Mouse (Mus musculus): ENCODE measurements around the gene Ctdspl. TPM values are rescaled to one million over a fixed set of nuclear protein-coding genes. Genes with fewer than 3 reads are reported as not detected.
A peak's percentile ranks its signal among the peaks of the same experiment; 100 is the strongest.

Gene Ctdspl
- polyA plus RNA-seq, 1 experiment from 2014 or later, result 13.6 TPM

DNA sequence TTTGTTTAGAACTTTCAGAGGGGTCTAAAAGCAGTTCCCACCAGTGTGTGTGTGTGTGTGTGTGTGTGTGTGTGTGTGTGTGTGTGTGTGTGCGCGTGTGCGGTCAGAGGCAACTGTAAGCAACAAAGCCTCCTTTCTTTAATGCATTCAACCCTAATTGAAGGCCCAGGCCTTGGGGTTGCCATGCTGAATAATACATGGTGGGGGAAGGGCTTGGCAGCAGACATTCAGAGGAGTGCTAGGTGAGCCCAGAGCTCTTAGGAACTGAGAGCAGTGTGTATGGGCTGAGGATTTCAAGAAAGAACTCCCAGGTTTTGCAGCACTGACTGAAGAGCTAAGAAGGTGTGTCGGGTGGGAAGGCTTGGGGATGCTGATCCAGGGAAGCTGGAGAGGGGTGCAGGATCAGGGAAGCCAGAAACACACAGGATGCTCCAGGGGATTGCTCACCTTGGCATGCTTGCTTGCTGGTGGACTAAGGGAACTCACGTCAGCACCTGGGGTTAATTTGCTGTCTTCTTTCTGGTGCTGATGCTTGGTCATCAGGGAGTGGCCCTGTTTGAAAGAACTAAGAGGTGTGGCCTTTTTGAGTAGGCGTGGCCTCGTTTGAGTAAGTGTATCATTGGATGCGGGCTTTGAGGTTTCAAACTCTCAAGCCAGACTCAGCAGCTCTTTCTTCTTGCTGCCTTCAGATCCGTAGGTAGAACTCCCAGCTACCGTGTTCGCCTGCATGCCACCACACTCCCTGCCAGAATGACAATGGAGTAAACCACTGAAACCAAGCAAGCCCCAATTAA lies 62.7 kb downstream of the Ctdspl start:
- no peak for DNase-seq (ENCODE audit: low spot score)
- Histone ChIP-seq H3K27ac (replicated peaks; ENCODE audit: low read depth, low read length) (0 out of 2 replicates have a peak overlapping the region, but pooled peaks have one; percentile 39), H3K27me3 (ENCODE audit: control insufficient read depth, insufficient read depth, low read length) (no peaks in the 10 kb centered on the region), H3K4me3 (ENCODE audit: low read depth, low read length) (no peak overlapping the region), H3K4me2 (ENCODE audit: low read depth, severe bottlenecking) (no peak overlapping the region), H3K4me1 (ENCODE audit: control insufficient read depth, insufficient read depth, low read length) (peaks cover 34% of the 10 kb centered on the region), H3K36me3 (ENCODE audit: control insufficient read depth, insufficient read depth, low read length) (no peaks in the 10 kb centered on the region), H3K9ac (ENCODE audit: low read length) (no peak overlapping the region), H3K9me3 (ENCODE audit: control insufficient read depth, low read length) (no peaks in the 10 kb centered on the region)
- WGBS, result 85% methylated on average over 11 of the region's 11 CpGs
- ATAC-seq (ENCODE audit: insufficient number of reproducible peaks, low FRiP score, low TSS enrichment, low read depth), result no peak

DNA sequence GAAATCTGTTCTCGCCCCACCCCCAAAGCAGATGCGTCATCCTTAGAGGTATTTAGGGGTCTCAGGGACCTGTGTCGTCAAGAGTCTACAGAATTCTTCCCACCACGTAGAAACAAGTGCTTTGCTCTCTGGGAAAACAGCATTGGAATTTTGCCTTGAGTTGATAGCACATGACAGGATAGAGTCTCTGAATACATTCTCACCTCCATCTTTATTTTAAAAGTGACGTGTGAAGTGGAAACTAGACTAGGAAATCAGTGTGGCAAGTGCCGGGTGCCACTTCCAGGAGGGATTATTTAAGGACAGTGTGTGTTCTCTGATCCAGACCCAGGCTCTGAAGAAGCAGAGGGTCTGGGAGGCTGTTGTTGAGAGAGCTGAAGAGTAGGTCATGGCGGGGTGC lies 64.2 kb downstream of the Ctdspl start:
- Histone ChIP-seq H3K9me3 (ENCODE audit: control insufficient read depth, low read length) (no peaks in the 10 kb centered on the region), H3K9ac (ENCODE audit: low read length) (no peak overlapping the region), H3K4me3 (ENCODE audit: low read depth, low read length) (no peak overlapping the region), H3K36me3 (ENCODE audit: control insufficient read depth, insufficient read depth, low read length) (no peaks in the 10 kb centered on the region), H3K27me3 (ENCODE audit: control insufficient read depth, insufficient read depth, low read length) (no peaks in the 10 kb centered on the region), H3K4me1 (ENCODE audit: control insufficient read depth, insufficient read depth, low read length) (peaks cover 24% of the 10 kb centered on the region), H3K27ac (replicated peaks; ENCODE audit: low read depth, low read length) (no peak overlapping the region), H3K4me2 (ENCODE audit: low read depth, severe bottlenecking) (no peak overlapping the region)
- WGBS, result 86% methylated on average over 7 of the region's 7 CpGs
- DNase-seq (ENCODE audit: low spot score) (no peak), ATAC-seq (ENCODE audit: insufficient number of reproducible peaks, low FRiP score, low TSS enrichment, low read depth) (no peak)

DNA sequence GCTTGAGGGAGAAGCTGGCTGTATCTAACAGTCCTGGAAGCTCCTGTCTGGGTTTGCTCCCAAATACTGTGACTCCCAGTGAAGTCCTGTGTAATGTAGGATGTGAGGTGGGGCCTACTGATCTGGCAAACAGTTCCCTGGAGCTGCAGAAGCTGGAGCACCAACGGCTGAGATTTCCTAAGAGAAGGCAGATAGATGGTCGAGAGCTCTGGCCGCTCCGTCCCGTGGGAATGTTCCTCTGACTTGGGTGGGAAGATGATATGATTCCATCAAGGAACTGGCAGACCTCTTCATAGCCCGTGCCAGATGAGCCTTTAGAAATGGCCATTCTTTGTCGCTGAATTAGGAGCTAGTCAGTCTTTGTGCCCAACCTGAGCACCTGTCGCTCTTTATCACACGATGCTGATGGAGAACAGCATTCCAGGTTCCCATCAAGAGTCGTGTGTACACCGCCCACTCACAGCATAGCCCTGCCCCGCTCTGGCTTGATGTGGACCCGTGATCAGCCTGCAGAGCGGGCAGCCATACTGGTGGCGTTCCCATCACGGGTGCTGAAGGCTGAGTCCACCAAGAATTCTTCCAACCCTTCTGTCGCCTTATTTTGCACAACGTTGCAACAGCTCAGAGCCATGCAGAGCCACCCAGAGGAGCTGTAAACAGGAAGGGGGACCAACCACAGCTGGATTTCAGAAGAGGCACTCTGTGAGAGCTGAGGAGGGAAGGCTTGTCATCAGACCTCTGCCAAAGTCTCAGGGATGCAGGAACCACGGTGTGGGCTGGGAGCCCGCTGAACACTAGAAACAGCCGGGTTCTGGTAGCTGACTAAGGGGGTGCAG lies 65.7 kb downstream of the Ctdspl start:
- DNase-seq (ENCODE audit: low spot score), result no peak
- no peak for ATAC-seq (ENCODE audit: insufficient number of reproducible peaks, low FRiP score, low TSS enrichment, low read depth)
- Histone ChIP-seq H3K4me2 (ENCODE audit: low read depth, severe bottlenecking) (no peak overlapping the region), H3K36me3 (ENCODE audit: control insufficient read depth, insufficient read depth, low read length) (no peaks in the 10 kb centered on the region), H3K9ac (ENCODE audit: low read length) (no peak overlapping the region), H3K4me1 (ENCODE audit: control insufficient read depth, insufficient read depth, low read length) (peaks cover 18% of the 10 kb centered on the region), H3K9me3 (ENCODE audit: control insufficient read depth, low read length) (no peaks in the 10 kb centered on the region), H3K27me3 (ENCODE audit: control insufficient read depth, insufficient read depth, low read length) (no peaks in the 10 kb centered on the region), H3K4me3 (ENCODE audit: low read depth, low read length) (no peak overlapping the region), H3K27ac (replicated peaks; ENCODE audit: low read depth, low read length) (no peak overlapping the region)
- 89% methylated on average over 21 of the region's 21 CpGs for WGBS

DNA sequence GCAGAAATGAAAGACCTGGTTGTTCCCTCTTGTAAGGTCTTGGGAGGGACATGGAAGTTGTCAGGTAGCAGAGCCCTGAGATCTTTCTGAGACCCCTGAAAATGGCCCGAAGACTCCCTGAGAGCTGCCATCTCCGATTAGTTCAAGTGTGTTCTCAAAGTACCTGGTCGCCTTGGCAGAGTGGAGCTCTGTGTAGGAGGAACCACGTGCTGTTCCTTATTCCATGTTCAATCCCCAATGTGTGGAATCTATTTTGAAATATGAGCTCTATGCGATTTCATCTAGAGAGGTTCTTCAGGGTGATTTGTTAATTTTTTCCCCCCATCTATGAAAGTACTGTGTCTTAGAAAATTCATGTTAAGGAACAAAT lies 66.3 kb downstream of the Ctdspl start:
- Histone ChIP-seq H3K27me3 (ENCODE audit: control insufficient read depth, insufficient read depth, low read length) (no peaks in the 10 kb centered on the region), H3K9ac (ENCODE audit: low read length) (no peak overlapping the region), H3K36me3 (ENCODE audit: control insufficient read depth, insufficient read depth, low read length) (no peaks in the 10 kb centered on the region), H3K27ac (replicated peaks; ENCODE audit: low read depth, low read length) (no peak overlapping the region), H3K4me1 (ENCODE audit: control insufficient read depth, insufficient read depth, low read length) (peaks cover 15% of the 10 kb centered on the region; the same call in 1 of the 2 replicates), H3K9me3 (ENCODE audit: control insufficient read depth, low read length) (no peaks in the 10 kb centered on the region), H3K4me3 (ENCODE audit: low read depth, low read length) (no peak overlapping the region), H3K4me2 (ENCODE audit: low read depth, severe bottlenecking) (no peak overlapping the region)
- DNase-seq (ENCODE audit: low spot score) (no peak), ATAC-seq (ENCODE audit: insufficient number of reproducible peaks, low FRiP score, low TSS enrichment, low read depth) (no peak)
- WGBS, result 87% methylated on average over 5 of the region's 5 CpGs

DNA sequence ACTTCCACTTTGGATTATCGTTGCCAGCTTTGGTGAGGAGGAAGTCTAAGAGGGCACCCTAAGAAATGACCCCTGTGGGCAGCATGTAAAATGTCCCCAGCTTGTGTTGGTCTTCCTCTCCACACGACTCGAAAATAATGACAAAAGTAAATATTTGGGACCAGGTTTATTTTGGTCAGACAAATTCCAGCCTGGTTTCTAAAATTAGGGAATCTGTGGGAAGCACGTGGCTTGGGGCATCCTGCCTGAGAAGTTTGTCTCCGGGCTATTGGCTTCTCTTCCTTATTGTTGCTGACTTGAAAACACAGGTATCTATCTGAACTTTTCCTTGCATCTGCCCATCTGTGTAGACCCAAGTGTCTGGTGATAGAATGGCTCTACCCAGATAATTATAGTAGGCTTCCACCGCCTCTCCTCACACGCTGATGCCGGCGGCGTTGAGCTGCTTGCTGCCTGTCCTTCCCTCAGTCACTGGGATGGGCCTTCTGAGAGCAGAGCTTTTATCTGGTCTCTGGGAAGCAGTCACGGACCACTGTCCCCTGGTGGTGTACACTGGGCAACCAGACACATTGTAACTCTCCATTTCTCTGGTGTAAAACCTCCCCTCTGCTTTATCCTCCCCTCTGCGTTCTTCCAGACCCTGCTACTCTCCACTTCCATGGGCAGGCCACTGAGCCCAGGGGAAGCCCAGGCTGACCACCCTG lies 68.4 kb downstream of the Ctdspl start:
- H3K4me1 ChIP-seq (ENCODE audit: control insufficient read depth, insufficient read depth, low read length), result 0 out of 2 replicates have a peak, but pooled peaks cover 6% of the 10 kb centered on the region
- ATAC-seq (ENCODE audit: insufficient number of reproducible peaks, low FRiP score, low TSS enrichment, low read depth), result no peak
- no peak overlapping the region for H3K4me2 ChIP-seq (ENCODE audit: low read depth, severe bottlenecking)
- H3K9me3 ChIP-seq (ENCODE audit: control insufficient read depth, low read length), result no peaks in the 10 kb centered on the region
- no peak overlapping the region for H3K4me3 ChIP-seq (ENCODE audit: low read depth, low read length)
- 83% methylated on average over 12 of the region's 12 CpGs for WGBS
- H3K9ac ChIP-seq (ENCODE audit: low read length), result no peak overlapping the region
- no peaks in the 10 kb centered on the region for H3K36me3 ChIP-seq (ENCODE audit: control insufficient read depth, insufficient read depth, low read length)
- H3K27ac ChIP-seq (replicated peaks; ENCODE audit: low read depth, low read length), result no peak overlapping the region
- no peak for DNase-seq (ENCODE audit: low spot score)
- H3K27me3 ChIP-seq (ENCODE audit: control insufficient read depth, insufficient read depth, low read length), result no peaks in the 10 kb centered on the region

DNA sequence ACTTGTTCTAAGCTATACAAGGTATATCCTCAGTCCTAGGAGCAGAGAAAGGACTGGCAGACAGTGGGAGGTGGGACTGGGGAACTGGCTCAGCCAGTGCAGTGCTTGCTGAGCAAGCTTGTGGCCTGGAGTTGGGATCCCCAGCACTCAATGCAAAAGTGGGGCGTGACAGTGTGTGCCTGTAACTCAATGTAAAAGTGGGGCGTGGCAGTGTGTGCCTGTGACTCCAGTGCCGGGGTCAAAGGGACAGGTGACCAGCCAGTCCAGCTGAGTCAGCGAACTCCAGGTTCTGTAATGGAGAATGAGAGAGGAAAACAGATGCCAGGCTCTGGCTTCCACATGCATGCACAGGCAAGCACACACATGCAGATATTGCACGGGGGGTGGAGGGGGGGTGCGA lies 69.3 kb downstream of the Ctdspl start:
- 0 out of 2 replicates have a peak, but pooled peaks cover 6% of the 10 kb centered on the region for H3K4me1 ChIP-seq (ENCODE audit: control insufficient read depth, insufficient read depth, low read length)
- DNase-seq (ENCODE audit: low spot score) (no peak), ATAC-seq (ENCODE audit: insufficient number of reproducible peaks, low FRiP score, low TSS enrichment, low read depth) (no peak)
- no peak overlapping the region for H3K9ac ChIP-seq (ENCODE audit: low read length)
- no peak overlapping the region for H3K4me3 ChIP-seq (ENCODE audit: low read depth, low read length)
- no peaks in the 10 kb centered on the region for H3K27me3 ChIP-seq (ENCODE audit: control insufficient read depth, insufficient read depth, low read length)
- H3K27ac ChIP-seq (replicated peaks; ENCODE audit: low read depth, low read length), result no peak overlapping the region
- H3K4me2 ChIP-seq (ENCODE audit: low read depth, severe bottlenecking), result no peak overlapping the region
- no peaks in the 10 kb centered on the region for H3K36me3 ChIP-seq (ENCODE audit: control insufficient read depth, insufficient read depth, low read length)
- WGBS, result 75% methylated on average over 6 of the region's 6 CpGs
- H3K9me3 ChIP-seq (ENCODE audit: control insufficient read depth, low read length), result no peaks in the 10 kb centered on the region

DNA sequence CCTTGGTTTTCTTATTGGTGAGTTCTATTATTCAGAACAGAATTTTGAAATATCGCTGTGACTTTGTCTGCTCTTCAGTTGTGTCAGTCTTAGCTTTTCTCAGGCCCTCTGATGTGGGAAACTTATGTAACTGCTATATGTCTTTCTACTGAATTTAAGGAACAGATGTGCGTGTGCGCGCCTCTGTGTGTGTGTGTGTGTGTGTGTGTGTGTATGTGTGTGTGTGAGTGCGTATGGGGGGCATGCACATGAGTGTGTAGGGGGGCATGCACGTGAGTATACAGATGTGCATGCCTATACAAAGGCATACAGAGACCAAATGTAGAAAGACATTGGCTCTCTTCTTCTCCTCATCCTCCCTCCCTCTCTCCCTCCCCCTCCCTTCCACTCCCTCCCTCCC lies 71.0 kb downstream of the Ctdspl start:
- 95% methylated on average over 6 of the region's 6 CpGs for WGBS
- Histone ChIP-seq H3K4me3 (ENCODE audit: low read depth, low read length) (no peak overlapping the region), H3K27me3 (ENCODE audit: control insufficient read depth, insufficient read depth, low read length) (no peaks in the 10 kb centered on the region), H3K27ac (replicated peaks; ENCODE audit: low read depth, low read length) (no peak overlapping the region), H3K4me1 (ENCODE audit: control insufficient read depth, insufficient read depth, low read length) (0 out of 2 replicates have a peak, but pooled peaks cover under 1% of the 10 kb centered on the region), H3K9me3 (ENCODE audit: control insufficient read depth, low read length) (no peaks in the 10 kb centered on the region), H3K9ac (ENCODE audit: low read length) (no peak overlapping the region), H3K4me2 (ENCODE audit: low read depth, severe bottlenecking) (no peak overlapping the region), H3K36me3 (ENCODE audit: control insufficient read depth, insufficient read depth, low read length) (no peaks in the 10 kb centered on the region)
- no peak for ATAC-seq (ENCODE audit: insufficient number of reproducible peaks, low FRiP score, low TSS enrichment, low read depth)
- no peak for DNase-seq (ENCODE audit: low spot score)

DNA sequence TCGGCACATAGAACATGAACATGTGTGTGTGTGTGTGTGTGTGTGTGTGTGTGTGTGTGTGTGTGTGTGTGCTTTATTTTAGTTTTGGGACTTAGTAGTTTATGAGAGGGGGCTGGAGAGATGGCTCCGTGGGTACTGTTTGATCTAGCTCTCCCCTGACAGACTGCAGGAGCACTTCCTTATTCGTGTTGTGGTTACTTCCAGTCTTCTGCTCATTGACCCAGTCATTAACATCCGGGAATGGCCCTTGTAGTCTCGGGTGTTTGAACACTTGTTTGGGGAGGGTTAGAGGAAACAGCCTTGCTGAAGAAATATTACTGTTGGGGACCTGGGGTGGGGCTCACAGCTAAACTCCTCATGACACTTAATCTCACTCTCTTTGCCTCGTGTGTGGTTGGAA lies 73.9 kb downstream of the Ctdspl start:
- Histone ChIP-seq H3K4me2 (ENCODE audit: low read depth, severe bottlenecking) (no peak overlapping the region), H3K9ac (ENCODE audit: low read length) (no peak overlapping the region), H3K4me3 (ENCODE audit: low read depth, low read length) (no peak overlapping the region), H3K9me3 (ENCODE audit: control insufficient read depth, low read length) (no peaks in the 10 kb centered on the region), H3K36me3 (ENCODE audit: control insufficient read depth, insufficient read depth, low read length) (no peaks in the 10 kb centered on the region), H3K27me3 (ENCODE audit: control insufficient read depth, insufficient read depth, low read length) (no peaks in the 10 kb centered on the region), H3K4me1 (ENCODE audit: control insufficient read depth, insufficient read depth, low read length) (peaks cover 4% of the 10 kb centered on the region; the same call in 1 of the 2 replicates), H3K27ac (replicated peaks; ENCODE audit: low read depth, low read length) (no peak overlapping the region)
- ATAC-seq (ENCODE audit: insufficient number of reproducible peaks, low FRiP score, low TSS enrichment, low read depth) (no peak), DNase-seq (ENCODE audit: low spot score) (no peak)
- WGBS, result 48% methylated on average over 6 of the region's 6 CpGs

Measured in limb, embryonic 11.5 days (tissue).